Mouse (Mus musculus) induced T-regulatory cell, adult 2 months (primary cell): ENCODE data around the gene Ncam1.

Experiments
- DNase-seq: peaks from one replicate; pipeline ENCODE4 v3.0.0-alpha.2; 2012; ENCODE audit warnings: low read depth

Ncam1 gene

GRCm38 (mm10) chr9:49798806-49799205 is at the start of gene Ncam1:
Gene Ncam1, minus strand, starts transcription at chr9:49798925.
- peak; percentile 31 for DNase-seq

DNA sequence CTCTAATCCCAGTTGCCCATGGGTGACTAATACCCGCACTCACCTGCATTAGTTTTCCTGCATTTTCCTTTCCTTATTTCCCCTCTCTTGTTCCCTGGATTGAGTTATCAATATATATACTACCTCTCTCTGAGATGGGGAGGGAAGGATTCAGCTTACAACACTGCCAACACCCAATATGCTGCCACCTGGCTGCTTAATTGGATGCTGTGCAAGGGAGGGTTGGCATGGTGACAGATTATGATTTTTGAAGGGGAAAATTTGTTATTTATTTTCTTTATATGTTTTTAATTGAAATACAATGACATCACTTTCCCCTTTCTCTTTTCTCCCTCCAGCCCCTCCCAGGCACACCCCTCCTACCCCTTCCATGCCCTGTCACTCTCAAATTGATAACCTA is 35.3 kb upstream of the Ncam1 start:
- DNase-seq, result no peak

GRCm38 (mm10) chr9:49827671-49828070 is 28.9 kb upstream of the Ncam1 start:
- DNase-seq, result no peak

- DNase-seq, result no peak
Measured at GRCm38 (mm10) chr9:49816115-49816650, 17.5 kb upstream of the Ncam1 start.

GRCm38 (mm10) chr9:49814442-49814841 is 15.7 kb upstream of the Ncam1 start:
- no peak for DNase-seq

GRCm38 (mm10) chr9:49803222-49803621 is 4.5 kb upstream of the Ncam1 start:
- no peak for DNase-seq

- peak; percentile 15 for DNase-seq
Measured at GRCm38 (mm10) chr9:49797821-49798571, 729 bp downstream of the Ncam1 start.

DNA sequence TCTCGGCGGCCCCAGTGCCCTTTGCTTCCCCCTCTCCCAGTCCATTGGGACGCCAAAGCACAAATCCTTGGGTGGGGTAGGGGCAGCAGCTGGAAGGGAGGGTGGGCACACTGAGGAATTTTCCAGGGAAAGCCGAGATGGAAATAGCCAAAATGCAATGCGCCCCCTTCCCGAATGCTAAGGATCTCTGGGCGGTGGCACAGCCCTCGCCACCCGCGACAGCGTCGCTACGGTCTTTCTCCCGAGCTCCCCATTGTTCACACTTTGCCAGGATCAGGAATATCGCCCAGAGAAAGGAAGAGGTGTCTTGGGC is 1.3 kb downstream of the Ncam1 start:
- peak; percentile 0 for DNase-seq

GRCm38 (mm10) chr9:49796618-49797507 is 1.9 kb downstream of the Ncam1 start:
- peak; percentile 6 for DNase-seq

GRCm38 (mm10) chr9:49795881-49796280 is 2.8 kb downstream of the Ncam1 start:
- DNase-seq, result no peak

DNA sequence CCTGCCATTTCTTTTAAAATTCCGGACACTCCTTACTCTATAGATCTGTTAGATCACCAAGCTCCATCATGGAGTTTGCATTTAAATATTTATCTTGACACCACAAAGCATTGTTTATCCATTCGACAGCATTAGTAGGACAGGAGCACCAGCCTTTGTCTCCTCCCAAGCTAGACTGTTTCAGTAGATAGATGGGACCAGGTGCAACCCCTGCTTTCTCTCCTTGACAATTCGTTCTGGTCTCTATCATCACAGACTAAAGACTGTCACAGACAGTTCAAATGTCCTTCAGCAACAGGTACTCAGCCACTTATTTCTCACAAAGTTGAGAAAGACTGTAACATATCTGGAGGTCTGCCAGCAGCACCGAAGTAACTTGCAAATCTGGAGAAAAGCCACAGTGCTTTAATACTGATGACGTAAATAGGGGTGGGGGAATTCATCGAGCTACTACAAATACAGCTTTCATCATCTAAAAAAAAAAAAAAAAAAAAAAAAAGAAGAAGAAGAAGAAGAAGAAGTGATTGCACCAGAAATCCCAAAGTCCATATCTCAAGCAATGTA is 4.7 kb downstream of the Ncam1 start:
- DNase-seq, result no peak

GRCm38 (mm10) chr9:49793241-49793640 is 5.5 kb downstream of the Ncam1 start:
- no peak for DNase-seq

GRCm38 (mm10) chr9:49792646-49793045 is 6.1 kb downstream of the Ncam1 start:
- no peak for DNase-seq

DNA sequence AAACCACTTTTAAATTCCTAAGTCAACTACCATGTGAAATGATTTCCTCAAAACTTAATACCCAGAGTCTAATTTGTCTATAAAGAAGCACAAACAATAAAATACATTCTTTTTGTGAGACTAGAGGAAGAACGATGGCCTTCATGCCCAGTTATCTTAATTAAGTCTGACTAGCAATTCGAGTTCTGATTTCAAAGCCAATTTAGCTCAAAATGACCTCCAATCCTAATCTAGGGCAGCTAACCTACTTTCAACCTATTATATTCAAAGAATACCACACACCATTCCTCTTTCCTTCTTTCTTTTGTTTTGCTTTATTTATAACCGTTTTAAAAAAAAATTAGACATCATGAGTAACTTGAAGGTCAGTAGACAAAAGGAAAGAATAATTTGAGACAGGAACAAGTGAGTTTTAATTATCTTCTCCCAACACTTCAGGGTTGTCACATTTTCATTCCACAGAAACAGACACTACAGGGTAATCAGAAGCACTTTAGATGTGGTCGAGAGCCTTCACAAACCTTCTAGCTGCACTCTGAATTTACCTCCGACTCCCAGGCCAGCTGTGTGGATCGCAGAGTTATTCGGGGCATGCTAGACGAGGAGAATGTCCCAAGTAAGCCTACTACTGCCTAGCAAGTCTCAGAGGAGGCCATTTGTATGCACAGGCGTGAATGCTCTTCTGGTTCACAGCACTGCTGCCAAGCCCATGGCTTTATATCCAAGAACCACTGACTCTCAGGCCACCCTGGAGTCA is 17.5 kb downstream of the Ncam1 start:
- DNase-seq, result no peak

GRCm38 (mm10) chr9:49777015-49777637 is 21.6 kb downstream of the Ncam1 start:
- no peak for DNase-seq

GRCm38 (mm10) chr9:49766634-49767033 is 32.1 kb downstream of the Ncam1 start:
- DNase-seq, result no peak

DNA sequence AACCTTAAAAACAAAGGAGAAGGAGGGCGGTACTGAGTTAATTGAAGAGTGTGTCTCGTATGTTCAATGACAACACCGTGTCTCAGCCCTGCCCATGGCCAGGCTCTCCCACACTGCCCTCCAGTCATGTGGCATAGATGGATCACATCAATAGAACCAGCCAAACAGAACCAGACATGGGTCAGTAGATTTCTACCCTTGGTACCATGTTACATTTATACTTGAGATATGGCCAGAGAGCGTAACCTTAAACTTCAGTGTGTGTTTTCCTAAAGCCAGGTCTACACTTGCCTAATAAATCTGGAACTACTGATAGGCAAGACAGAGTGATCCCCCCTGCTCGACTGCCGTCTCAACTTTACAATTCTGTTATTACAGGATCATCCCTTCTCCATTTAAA is 38.2 kb downstream of the Ncam1 start:
- no peak for DNase-seq

GRCm38 (mm10) chr9:49758436-49758835 is 40.3 kb downstream of the Ncam1 start:
- DNase-seq, result no peak

- DNase-seq, result no peak
Measured at GRCm38 (mm10) chr9:49757986-49758385, 40.7 kb downstream of the Ncam1 start.

DNA sequence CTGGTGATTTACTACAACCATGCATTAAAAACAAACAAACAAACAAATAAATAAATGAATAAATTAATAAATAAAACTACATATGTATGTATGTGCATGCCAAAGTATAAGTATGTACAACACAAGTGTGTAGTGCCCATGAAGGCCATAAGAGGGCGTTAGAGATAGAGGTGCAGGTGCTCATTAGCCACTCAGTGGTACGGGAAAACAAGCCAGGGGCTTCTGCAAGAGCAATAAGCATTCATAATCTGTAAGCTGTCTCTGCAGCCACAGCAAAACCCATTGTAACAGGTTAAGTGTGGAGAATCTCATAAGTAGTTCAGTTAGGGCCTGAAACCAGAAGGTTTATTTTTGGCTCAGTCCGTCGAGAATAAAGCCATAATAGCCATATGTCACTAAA is 41.1 kb downstream of the Ncam1 start:
- DNase-seq, result no peak

GRCm38 (mm10) chr9:49756725-49757124 is 42.0 kb downstream of the Ncam1 start:
- no peak for DNase-seq

- DNase-seq, result no peak
Measured at GRCm38 (mm10) chr9:49755214-49755613, 43.5 kb downstream of the Ncam1 start.
